Mouse (Mus musculus): ENCODE measurements at regions not wholly inside any gene's neighbourhood (a gene's known extent, or its start where the extent isn't known, plus 50 kb on each side); places are given as distances from the start of the nearest gene placed in this dataset.

DNA sequence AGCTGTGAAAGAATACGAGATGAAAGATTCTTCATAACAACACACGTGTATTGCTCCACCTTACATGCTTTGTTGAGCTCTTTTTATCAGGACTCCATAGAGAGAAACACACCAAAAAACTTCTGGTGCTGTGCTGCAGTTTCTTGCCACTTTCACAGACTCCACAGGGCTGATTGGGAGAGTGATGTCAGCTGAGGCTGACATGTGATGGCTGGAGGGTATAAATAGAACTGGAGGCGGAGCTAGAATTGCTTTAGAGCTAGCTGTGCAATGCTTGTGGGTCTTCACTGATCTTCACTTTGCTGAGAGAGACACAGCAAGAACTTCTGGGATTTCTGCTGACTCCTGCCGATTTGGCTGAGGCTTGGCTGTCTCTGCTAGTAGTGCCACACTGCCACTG is 285.3 kb downstream of the Epha4 start:
- TF ChIP-seq CTCF (IDR thresholded peaks at IDR 0.05; ENCODE audit: extremely low read depth, insufficient read depth, low read length) = no peak
- TF ChIP-seq POLR2A (IDR thresholded peaks at IDR 0.05; ENCODE audit: extremely low read depth, insufficient read depth, low read length) = no peak
